ENCODE assay signal across 9 mouse cellular contexts in genomic region chr2:131542531-131542930, GRCm38 (mm10). TPM values are rescaled to one million over a fixed set of nuclear protein-coding genes. Genes with fewer than 3 reads are reported as not detected.
DNase-seq lines count a peak whose midpoint lies in the region.
"Had no signal": no experiment of that assay in that cellular context is flagged by ENCODE, and none has a peak within 500 bp of the region (broad histone marks: within the 10 kb centered on the region; RNA-seq: fewer than 3 reads in every experiment).

No protein-coding gene starts in this region.

- intact Hi-C loops in heart, postnatal 36 days (cut with DNase I): no loop called here

- DNase-seq in heart, postnatal 4 days: peak; percentile 27
- DNase-seq in heart, postnatal 36 days: no peak
- peak; percentile 29 for DNase-seq in lung, postnatal 10 days
- DNase-seq in lung, postnatal 14 days: no peak
- peak; percentile 70 for DNase-seq in R1 (ENCODE audit: low read depth, low spot score)
- DNase-seq in retina, embryonic 14.5 days (ENCODE audit: low spot score): peak; percentile 65
- no peak for DNase-seq in frontal cortex, postnatal 36 days (ENCODE audit: low spot score in 2 of 2)
- DNase-seq: heart, postnatal 14 days; kidney, postnatal 14 days had no signal

RNA-seq across cellular contexts. Expression of gene Adra1d, which starts 19.6 kb away (rescaled TPM):
- total RNA-seq in heart, postnatal 4 days (2021): 1 to 10 TPM; 2.8 to 3.8 TPM
- 1 to 10 TPM; 3.3 to 3.8 TPM for total RNA-seq in heart, postnatal 36 days (2021)

RNA-seq across cellular contexts. Expression of gene Smox, which starts 51.2 kb away (rescaled TPM):
- total RNA-seq in heart, postnatal 4 days (2021): 10 to 100 TPM; 33.7 to 35.2 TPM
- 10 to 100 TPM; 21.4 to 22.2 TPM for total RNA-seq in heart, postnatal 36 days (2021)

Comparison
In these comparisons a context has a peak if more than half of its experiments do, and no peak if none do; other contexts are left out.
1. DNase-seq: peak in heart, postnatal 4 days (single experiment), lung, postnatal 10 days (single experiment), R1 (single experiment) and retina, embryonic 14.5 days (single experiment); none in heart, postnatal 36 days (0 of 2), lung, postnatal 14 days (single experiment) and frontal cortex, postnatal 36 days (0 of 2).